Mouse (Mus musculus): ENCODE measurements around the gene Ogdh. TPM values are rescaled to one million over a fixed set of nuclear protein-coding genes. Genes with fewer than 3 reads are reported as not detected.

The Ogdh gene
- total and polyA plus RNA-seq, 3 experiments: 49.5 to 108 (median 65.5) TPM

DNA sequence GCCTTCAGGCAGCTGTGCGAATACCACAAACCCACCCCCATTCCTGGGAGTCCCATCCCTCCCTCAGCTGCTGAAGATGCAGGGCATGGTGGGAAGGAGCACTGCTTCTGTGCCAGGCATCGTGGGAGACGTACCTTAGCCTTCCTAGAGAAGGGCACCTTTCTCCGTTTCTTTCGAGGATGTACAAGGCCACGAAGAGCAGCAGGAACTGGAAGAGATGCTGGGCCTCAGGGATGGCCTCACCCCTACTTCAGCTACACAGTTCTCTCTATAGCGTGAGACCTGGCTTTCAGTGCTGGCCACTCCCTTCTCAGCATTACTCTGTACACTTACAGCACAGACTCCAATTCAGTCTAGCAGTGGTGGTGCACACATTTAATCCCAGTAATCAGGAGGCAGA, 32.0 kb upstream of the Ogdh start:
- no peak for ATAC-seq (ENCODE audit: extremely low read depth, insufficient number of reproducible peaks, low FRiP score, poor library complexity, severe bottlenecking)
- Histone ChIP-seq H3K4me1 (ENCODE audit: insufficient read depth, low read depth, low read length) (peaks cover 59% of the 10 kb centered on the region), H3K36me3 (replicated peaks) (peaks cover 81% of the 10 kb centered on the region), H3K9me3 (replicated peaks) (no peaks in the 10 kb centered on the region), H3K27me3 (ENCODE audit: insufficient read depth, low read length) (no peaks in the 10 kb centered on the region), H3K4me3 (ENCODE audit: low read depth, low read length) (no peak overlapping the region)
- no peak for DNase-seq (ENCODE audit: low spot score)
- no peak for TF ChIP-seq GATA1 (IDR thresholded peaks at IDR 0.05; ENCODE audit: borderline replicate concordance, low read length)

DNA sequence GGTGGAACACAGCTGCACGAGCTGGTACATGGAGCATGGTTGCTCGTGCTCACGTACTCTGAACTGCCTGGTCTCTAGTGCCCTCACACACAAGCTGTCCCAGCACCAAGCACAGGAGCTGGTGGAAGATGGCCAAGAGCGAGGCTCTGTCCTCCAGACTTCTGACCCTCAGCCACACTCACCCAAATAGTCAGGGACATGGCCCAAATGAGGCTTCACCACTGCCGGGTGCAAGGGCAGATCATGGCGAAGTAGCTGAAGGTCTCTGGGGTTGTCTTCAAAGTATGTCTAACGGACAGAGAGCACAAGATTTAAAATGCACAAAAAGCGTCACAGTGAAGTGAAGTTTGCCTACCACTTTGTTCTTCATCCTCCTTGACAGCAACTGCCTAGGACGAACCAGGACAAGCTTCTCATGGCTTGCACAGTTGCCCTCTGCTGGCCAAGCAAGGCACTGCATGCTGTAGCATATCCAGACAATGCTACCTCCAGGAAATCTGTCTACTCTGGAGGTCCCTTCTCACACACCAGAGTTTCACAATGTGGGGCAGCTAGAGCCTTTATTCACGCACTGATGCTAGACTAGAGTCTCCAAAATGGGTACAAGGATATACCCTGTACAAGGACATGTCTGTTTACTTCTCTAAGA, 29.9 kb upstream of the Ogdh start:
- DNase-seq (ENCODE audit: low spot score) (no peak), ATAC-seq (ENCODE audit: extremely low read depth, insufficient number of reproducible peaks, low FRiP score, poor library complexity, severe bottlenecking) (no peak)
- TF ChIP-seq CTCF (IDR thresholded peaks at IDR 0.05; ENCODE audit: low read depth, low read length) (peak; percentile 100), GATA1 (IDR thresholded peaks at IDR 0.05; ENCODE audit: borderline replicate concordance, low read length) (no peak), TAL1 (conservative IDR thresholded peaks at IDR 0.05; ENCODE audit: low read depth, low read length) (no peak)
- Histone ChIP-seq H3K36me3 (replicated peaks) (peaks cover 98% of the 10 kb centered on the region), H3K4me1 (ENCODE audit: insufficient read depth, low read depth, low read length) (peaks cover 76% of the 10 kb centered on the region), H3K4me3 (ENCODE audit: low read depth, low read length) (no peak overlapping the region), H3K27me3 (ENCODE audit: insufficient read depth, low read length) (no peaks in the 10 kb centered on the region), H3K9me3 (replicated peaks) (no peaks in the 10 kb centered on the region)

DNA sequence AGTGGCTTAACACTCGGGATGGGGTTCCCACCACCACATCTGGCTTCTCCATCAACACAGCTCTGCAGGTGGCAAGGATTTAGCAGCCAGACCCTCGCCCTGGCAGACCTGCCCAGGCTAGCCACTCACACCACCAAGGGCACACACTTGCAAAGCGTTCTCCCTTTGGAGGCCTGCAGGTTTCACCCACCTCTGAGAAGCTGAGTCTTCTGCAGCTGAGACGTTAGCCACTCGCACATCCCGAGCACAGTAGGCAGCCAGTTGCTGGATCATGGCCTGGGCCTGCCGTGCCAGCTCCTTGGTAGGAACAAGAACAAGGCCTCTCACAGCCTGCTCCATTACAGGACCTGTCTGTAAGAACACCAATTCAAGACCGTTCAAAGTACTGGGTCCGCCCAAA, 24.8 kb upstream of the Ogdh start:
- peaks cover 77% of the 10 kb centered on the region for H3K36me3 ChIP-seq (replicated peaks)

DNA sequence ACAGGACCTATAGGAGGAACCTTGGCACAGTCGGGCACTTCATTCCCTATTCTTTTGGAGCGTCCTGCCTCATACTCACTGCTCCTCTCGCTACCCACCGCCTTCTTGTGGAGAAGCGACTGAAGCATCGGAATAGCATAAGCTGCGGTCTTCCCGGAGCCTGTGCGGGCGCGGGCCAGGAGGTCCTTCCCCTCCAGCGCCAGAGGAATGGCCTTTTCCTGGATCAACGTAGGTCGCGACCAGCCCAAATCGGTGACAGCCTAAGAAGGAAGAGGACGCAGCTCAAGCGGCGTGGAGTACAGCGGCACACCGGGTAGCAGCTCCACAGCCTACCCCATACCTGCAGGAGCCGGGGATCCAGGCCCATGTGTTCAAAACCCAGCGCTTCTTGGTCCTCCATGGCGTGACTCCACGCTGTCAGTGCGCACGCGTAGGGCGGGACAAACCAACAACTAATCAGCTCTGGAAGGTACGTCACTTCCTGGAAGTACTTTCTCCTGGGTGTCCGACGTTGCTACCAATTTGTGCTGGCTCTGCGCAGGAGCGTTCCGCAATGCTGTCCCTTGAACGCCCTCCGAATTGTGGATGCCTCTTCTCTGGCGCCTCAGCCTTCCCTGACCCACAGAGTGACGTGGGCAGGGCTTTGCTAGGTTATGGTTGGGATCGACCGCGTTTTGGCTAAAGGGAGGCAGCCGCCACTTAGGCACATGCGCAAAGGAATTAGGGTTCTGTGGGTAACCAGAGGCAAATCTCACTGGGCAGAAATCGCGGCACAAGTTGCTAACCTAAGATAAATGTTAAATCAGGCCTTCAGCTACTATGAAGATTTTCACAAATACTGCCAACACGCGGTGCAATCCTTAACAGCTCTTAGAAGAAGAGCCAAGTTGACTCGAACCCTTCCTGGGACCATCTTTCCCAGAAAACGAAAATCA, 23.8 kb upstream of the Ogdh start, which contains the start of gene Ddx56:
Ddx56 (minus strand) TSS at position 453 of the 935 bp plus-strand sequence.
- ATAC-seq (ENCODE audit: extremely low read depth, insufficient number of reproducible peaks, low FRiP score, poor library complexity, severe bottlenecking) (peak; percentile 91), DNase-seq (ENCODE audit: low spot score) (peak; percentile 82)
- H3K9me3 ChIP-seq (replicated peaks): no peaks in the 10 kb centered on the region
- H3K4me1 ChIP-seq (ENCODE audit: insufficient read depth, low read depth, low read length): peaks cover 51% of the 10 kb centered on the region
- peaks cover 77% of the 10 kb centered on the region for H3K36me3 ChIP-seq (replicated peaks)
- peak within 1 kb of the TSS; percentile 99 for H3K4me3 ChIP-seq (ENCODE audit: low read depth, low read length)
- H3K27me3 ChIP-seq (ENCODE audit: insufficient read depth, low read length): no peaks in the 10 kb centered on the region
- peak; percentile 30; the same call in 1 of the 2 replicates for TF ChIP-seq TAL1 (conservative IDR thresholded peaks at IDR 0.05; ENCODE audit: low read depth, low read length)
- TF ChIP-seq POLR2AphosphoS5 (IDR thresholded peaks at IDR 0.05; ENCODE audit: insufficient replicate concordance, low read depth, low read length): no peak

More for the DNA sequence above, 24.8 kb upstream of the Ogdh start:
- DNase-seq (ENCODE audit: low spot score): no peak
- H3K27me3 ChIP-seq (ENCODE audit: insufficient read depth, low read length): no peaks in the 10 kb centered on the region
- H3K9me3 ChIP-seq (replicated peaks): no peaks in the 10 kb centered on the region
- ATAC-seq (ENCODE audit: extremely low read depth, insufficient number of reproducible peaks, low FRiP score, poor library complexity, severe bottlenecking): no peak
- H3K4me1 ChIP-seq (ENCODE audit: insufficient read depth, low read depth, low read length): peaks cover 59% of the 10 kb centered on the region
- TF ChIP-seq GATA1 (IDR thresholded peaks at IDR 0.05; ENCODE audit: borderline replicate concordance, low read length) (no peak), GATA2 (IDR thresholded peaks at IDR 0.05; ENCODE audit: borderline replicate concordance, low read depth, low read length) (no peak), POLR2AphosphoS5 (IDR thresholded peaks at IDR 0.05; ENCODE audit: insufficient replicate concordance, low read depth, low read length) (no peak), CTCF (IDR thresholded peaks at IDR 0.05; ENCODE audit: low read depth, low read length) (no peak), TAL1 (conservative IDR thresholded peaks at IDR 0.05; ENCODE audit: low read depth, low read length) (no peak)
- peak overlapping the region; percentile 99 for H3K4me3 ChIP-seq (ENCODE audit: low read depth, low read length)

- no peaks in the 10 kb centered on the region for H3K9me3 ChIP-seq (replicated peaks)
- peaks cover 27% of the 10 kb centered on the region for H3K4me1 ChIP-seq (ENCODE audit: insufficient read depth, low read depth, low read length)
- DNase-seq (ENCODE audit: low spot score) (no peak), ATAC-seq (ENCODE audit: extremely low read depth, insufficient number of reproducible peaks, low FRiP score, poor library complexity, severe bottlenecking) (no peak)
- TF ChIP-seq GATA2 (IDR thresholded peaks at IDR 0.05; ENCODE audit: borderline replicate concordance, low read depth, low read length) (no peak), POLR2AphosphoS5 (IDR thresholded peaks at IDR 0.05; ENCODE audit: insufficient replicate concordance, low read depth, low read length) (no peak), TAL1 (conservative IDR thresholded peaks at IDR 0.05; ENCODE audit: low read depth, low read length) (no peak), CTCF (IDR thresholded peaks at IDR 0.05; ENCODE audit: low read depth, low read length) (no peak)
- H3K36me3 ChIP-seq (replicated peaks): peaks cover 45% of the 10 kb centered on the region
- H3K27me3 ChIP-seq (ENCODE audit: insufficient read depth, low read length): no peaks in the 10 kb centered on the region
- peak overlapping the region; percentile 97 for H3K4me3 ChIP-seq (ENCODE audit: low read depth, low read length)
These were observed 17.8 kb upstream of the Ogdh start for GRCm38 (mm10) chr11:6273607-6274006.

DNA sequence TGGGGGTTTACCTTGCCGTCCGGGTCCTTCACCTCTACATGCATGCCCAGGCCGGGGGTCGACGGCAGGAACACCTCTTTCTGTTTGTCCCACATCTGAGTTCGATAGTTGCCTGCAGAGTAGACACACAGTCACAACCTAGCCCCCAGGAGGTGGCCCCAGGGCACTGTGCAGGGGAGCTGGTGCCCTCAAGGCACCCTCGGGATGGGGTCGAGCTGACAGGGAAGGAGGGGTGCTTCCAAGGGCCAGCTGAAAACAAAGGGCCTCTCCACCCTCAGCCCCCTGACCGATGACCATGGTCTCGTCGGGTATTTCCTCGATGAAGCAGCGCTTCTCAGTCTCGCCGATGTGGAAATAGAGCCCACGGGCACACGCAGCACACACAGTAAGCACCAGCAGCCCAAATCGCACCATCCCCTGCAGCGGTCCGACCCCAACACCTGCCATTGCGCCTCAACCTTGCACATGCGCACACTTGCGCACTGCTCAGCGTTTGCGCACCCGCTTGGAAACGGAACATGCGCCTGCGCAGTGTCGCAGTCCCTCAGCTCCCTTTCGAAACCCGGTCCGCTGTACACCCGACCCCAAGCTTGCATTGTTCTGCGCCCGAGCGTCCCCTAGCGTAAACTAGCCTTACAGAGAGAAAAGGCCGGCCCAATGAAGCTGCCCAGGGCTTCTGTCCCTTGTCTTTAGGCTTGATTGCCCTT, 16.9 kb upstream of the Ogdh start, which contains the start of gene Tmed4:
Tmed4 (minus strand) TSS at position 484 of the 707 bp plus-strand sequence.
- peaks cover 18% of the 10 kb centered on the region for H3K4me1 ChIP-seq (ENCODE audit: insufficient read depth, low read depth, low read length)
- TF ChIP-seq GATA2 (IDR thresholded peaks at IDR 0.05; ENCODE audit: borderline replicate concordance, low read depth, low read length) (no peak), CTCF (IDR thresholded peaks at IDR 0.05; ENCODE audit: low read depth, low read length) (peak; percentile 47)
- ATAC-seq (ENCODE audit: extremely low read depth, insufficient number of reproducible peaks, low FRiP score, poor library complexity, severe bottlenecking) (peak; percentile 86), DNase-seq (ENCODE audit: low spot score) (peak; percentile 94)
- H3K9me3 ChIP-seq (replicated peaks): no peaks in the 10 kb centered on the region
- peaks cover 37% of the 10 kb centered on the region for H3K36me3 ChIP-seq (replicated peaks)
- H3K27me3 ChIP-seq (ENCODE audit: insufficient read depth, low read length): no peaks in the 10 kb centered on the region
- H3K4me3 ChIP-seq (ENCODE audit: low read depth, low read length): peak within 1 kb of the TSS; percentile 97
